Comparison of ENCODE assay signal across 17 mouse cellular contexts in genomic region chr6:112152535-112153364, GRCm38 (mm10).
DNase-seq lines count a peak whose midpoint lies in the region; ATAC-seq and TF ChIP-seq lines count a peak whose summit lies in the region.
"Had no signal": no experiment of that assay in that cellular context is flagged by ENCODE, and none has a peak within 500 bp of the region (broad histone marks: within the 10 kb centered on the region; RNA-seq: fewer than 3 reads in every experiment).

No protein-coding gene starts in this region.

- H3K4me3 ChIP-seq in lung, embryonic 16.5 days (ENCODE audit: low read length) = no peak overlapping the region
- H3K4me3 ChIP-seq in hindbrain, postnatal 0 days (ENCODE audit: low read length) = no peak overlapping the region
- no peak overlapping the region for H3K4me3 ChIP-seq in neural tube, embryonic 13.5 days
- H3K4me3 ChIP-seq in intestine, embryonic 15.5 days (replicated peaks) = no peak overlapping the region
- H3K4me3 ChIP-seq: forebrain, embryonic 12.5 days; heart, embryonic 12.5 days; limb, embryonic 12.5 days had no signal

- no peak for TF ChIP-seq CTCF in hindbrain, postnatal 0 days (IDR thresholded peaks at IDR 0.05; ENCODE audit: low read depth)

- H3K4me2 ChIP-seq in lung, embryonic 16.5 days (ENCODE audit: low read depth, low read length) = no peak overlapping the region
- H3K4me2 ChIP-seq in hindbrain, postnatal 0 days (ENCODE audit: low read depth, low read length) = no peak overlapping the region
- no peak overlapping the region for H3K4me2 ChIP-seq in neural tube, embryonic 13.5 days
- no peak overlapping the region for H3K4me2 ChIP-seq in intestine, embryonic 15.5 days (replicated peaks)
- H3K4me2 ChIP-seq: forebrain, embryonic 12.5 days; heart, embryonic 12.5 days; limb, embryonic 12.5 days had no signal

- no peaks in the 10 kb centered on the region for H3K4me1 ChIP-seq in lung, embryonic 16.5 days (replicated peaks; ENCODE audit: control insufficient read depth, insufficient read depth, low read length)
- H3K4me1 ChIP-seq in hindbrain, postnatal 0 days (ENCODE audit: insufficient read depth, low read length) = no peaks in the 10 kb centered on the region
- peaks cover 5% of the 10 kb centered on the region; the same call in 1 of the 2 replicates for H3K4me1 ChIP-seq in neural tube, embryonic 13.5 days (replicated peaks)
- no peaks in the 10 kb centered on the region for H3K4me1 ChIP-seq in intestine, embryonic 15.5 days (replicated peaks)
- H3K4me1 ChIP-seq: forebrain, embryonic 12.5 days; heart, embryonic 12.5 days; limb, embryonic 12.5 days had no signal

- no peaks in the 10 kb centered on the region for H3K27me3 ChIP-seq in lung, embryonic 16.5 days (ENCODE audit: control insufficient read depth, insufficient read depth, low read depth, low read length)
- H3K27me3 ChIP-seq in hindbrain, postnatal 0 days (ENCODE audit: insufficient read depth, low read length) = no peaks in the 10 kb centered on the region
- no peaks in the 10 kb centered on the region for H3K27me3 ChIP-seq in neural tube, embryonic 13.5 days
- no peaks in the 10 kb centered on the region for H3K27me3 ChIP-seq in intestine, embryonic 15.5 days (replicated peaks)
- H3K27me3 ChIP-seq: CH12.LX; forebrain, embryonic 12.5 days; heart, embryonic 12.5 days; limb, embryonic 12.5 days had no signal

- WGBS in lung, embryonic 16.5 days = 35% methylated on average over 10 of the region's 10 CpGs
- WGBS in hindbrain, postnatal 0 days = 39% methylated on average over 10 of the region's 10 CpGs
- WGBS in neural tube, embryonic 13.5 days = 55% methylated on average over 10 of the region's 10 CpGs
- WGBS in intestine, embryonic 15.5 days = 73% methylated on average over 10 of the region's 10 CpGs

- peak; percentile 90 for ATAC-seq in lung, embryonic 16.5 days (ENCODE audit: low read depth)
- ATAC-seq in hindbrain, postnatal 0 days = no peak
- ATAC-seq in neural tube, embryonic 13.5 days (ENCODE audit: low read depth) = 0 out of 2 replicates have a peak, but pooled peaks have one; percentile 36
- ATAC-seq in intestine, embryonic 15.5 days = no peak

- peak; percentile 12 for DNase-seq in embryo, embryonic 10.5 days (ENCODE audit: low spot score)
- DNase-seq in embryo, embryonic 10 days (ENCODE audit: low spot score) = no peak
- DNase-seq in lung, adult 18-20 months = no peak
- peak; percentile 32 for DNase-seq in hindbrain, postnatal 0 days (ENCODE audit: low spot score)
- DNase-seq in adipocyte (ENCODE audit: low spot score) = no peak
- DNase-seq: cerebellum, adult 2 months; gastrocnemius, postnatal 25 days; kidney, adult 8-10 months; kidney, postnatal 4 days; thymus, postnatal 36 days had no signal

- no peaks in the 10 kb centered on the region for H3K36me3 ChIP-seq in lung, embryonic 16.5 days (ENCODE audit: control insufficient read depth, insufficient read depth, low read length)
- no peaks in the 10 kb centered on the region for H3K36me3 ChIP-seq in hindbrain, postnatal 0 days (ENCODE audit: insufficient read depth, low read length)
- H3K36me3 ChIP-seq in neural tube, embryonic 13.5 days = no peaks in the 10 kb centered on the region
- no peaks in the 10 kb centered on the region for H3K36me3 ChIP-seq in intestine, embryonic 15.5 days
- H3K36me3 ChIP-seq: forebrain, embryonic 12.5 days; heart, embryonic 12.5 days; limb, embryonic 12.5 days had no signal

- no peak overlapping the region for H3K9ac ChIP-seq in lung, embryonic 16.5 days (ENCODE audit: low read length)
- H3K9ac ChIP-seq in hindbrain, postnatal 0 days (replicated peaks; ENCODE audit: low read length) = no peak overlapping the region
- H3K9ac ChIP-seq in neural tube, embryonic 13.5 days = no peak overlapping the region
- H3K9ac ChIP-seq in intestine, embryonic 15.5 days = no peak overlapping the region
- H3K9ac ChIP-seq: forebrain, embryonic 12.5 days; heart, embryonic 12.5 days; limb, embryonic 12.5 days had no signal

- 0 out of 2 replicates have a peak overlapping the region, but pooled peaks have one; percentile 0 for H3K27ac ChIP-seq in lung, embryonic 16.5 days (ENCODE audit: low read length)
- H3K27ac ChIP-seq in hindbrain, postnatal 0 days = no peak overlapping the region
- H3K27ac ChIP-seq in neural tube, embryonic 13.5 days (replicated peaks) = no peak overlapping the region
- H3K27ac ChIP-seq in intestine, embryonic 15.5 days = no peak overlapping the region
- H3K27ac ChIP-seq: forebrain, embryonic 12.5 days; limb, embryonic 12.5 days had no signal

- H3K9me3 ChIP-seq in lung, embryonic 16.5 days (ENCODE audit: control insufficient read depth, low read length) = no peaks in the 10 kb centered on the region
- no peaks in the 10 kb centered on the region for H3K9me3 ChIP-seq in hindbrain, postnatal 0 days (ENCODE audit: low read length)
- no peaks in the 10 kb centered on the region for H3K9me3 ChIP-seq in neural tube, embryonic 13.5 days
- H3K9me3 ChIP-seq in intestine, embryonic 15.5 days = no peaks in the 10 kb centered on the region
- H3K9me3 ChIP-seq: forebrain, embryonic 12.5 days; heart, embryonic 12.5 days; limb, embryonic 12.5 days had no signal

Comparison
In these comparisons a context has a peak if more than half of its experiments do, and no peak if none do; other contexts are left out.
1. DNase-seq: peak in embryo, embryonic 10.5 days (single experiment) and hindbrain, postnatal 0 days (single experiment); none in embryo, embryonic 10 days (single experiment), lung, adult 18-20 months (0 of 2) and adipocyte (single experiment).
2. ATAC-seq: peak in lung, embryonic 16.5 days (single experiment) and neural tube, embryonic 13.5 days (single experiment); none in hindbrain, postnatal 0 days (single experiment) and intestine, embryonic 15.5 days (single experiment).